Mouse (Mus musculus): Measurements from ENCODE around the gene Fars2. TPM values are rescaled to one million over a fixed set of nuclear protein-coding genes. Genes with fewer than 3 reads are reported as not detected.

Fars2 gene
- total and polyA plus RNA-seq, 2 experiments from 2014 or later, result 54.8 to 78.9 TPM

DNA sequence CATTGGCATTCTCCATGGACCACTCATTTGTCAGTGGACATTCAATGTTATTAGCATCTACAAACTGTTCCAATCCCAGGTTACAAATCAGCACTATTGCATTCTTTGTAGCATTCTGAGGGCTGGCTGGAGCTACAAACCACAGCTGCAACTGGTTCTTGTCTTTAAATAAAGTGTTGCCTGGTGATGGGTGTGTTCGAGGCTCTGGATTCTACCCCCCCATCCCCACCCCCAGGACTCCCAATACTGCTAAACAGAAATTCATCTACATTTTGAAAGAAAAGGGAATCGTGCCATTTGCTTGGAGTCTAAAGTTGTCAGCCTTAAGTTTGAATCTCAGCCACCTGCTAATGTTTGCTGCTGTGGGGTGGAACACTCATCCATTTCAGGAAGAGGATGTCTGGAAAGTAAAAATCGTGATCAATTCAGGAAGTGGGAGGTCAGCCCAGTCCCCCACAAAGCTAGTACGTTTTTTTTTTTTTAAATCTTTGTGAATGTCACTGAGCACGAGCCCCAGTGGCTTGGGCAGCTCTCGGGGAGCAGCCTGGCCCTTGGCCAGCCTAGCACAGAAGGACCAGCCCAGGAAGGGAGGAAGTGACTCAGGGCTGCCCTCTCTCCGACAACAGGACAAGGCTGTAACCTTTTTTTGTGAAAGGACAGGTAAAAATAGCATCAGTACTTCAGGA, 578.4 kb downstream of the Fars2 start:
- Histone ChIP-seq H3K27ac (ENCODE audit: low read depth) (no peak overlapping the region), H3K9me3 (replicated peaks; ENCODE audit: control insufficient read depth, low read length) (no peaks in the 10 kb centered on the region), H3K9ac (replicated peaks; ENCODE audit: low read depth, low read length) (no peak overlapping the region), H3K4me2 (ENCODE audit: low read depth, low read length) (peak overlapping the region; percentile 29), H3K36me3 (replicated peaks; ENCODE audit: control insufficient read depth, insufficient read depth, low read length) (no peaks in the 10 kb centered on the region), H3K4me3 (ENCODE audit: low read depth, low read length) (no peak overlapping the region), H3K4me1 (ENCODE audit: control insufficient read depth, insufficient read depth) (no peaks in the 10 kb centered on the region; the same call in 1 of the 2 replicates), H3K27me3 (ENCODE audit: control insufficient read depth, insufficient read depth, low read length) (no peaks in the 10 kb centered on the region)
- TF ChIP-seq EP300 (IDR thresholded peaks at IDR 0.05; ENCODE audit: low read depth), result no peak
- no peak for TF ChIP-seq CTCF (IDR thresholded peaks at IDR 0.05; ENCODE audit: low read depth)
- no peak for ATAC-seq (ENCODE audit: insufficient read depth, low read depth)
- WGBS, result 30% methylated on average over 7 of the region's 7 CpGs
- peak; percentile 24 for DNase-seq (ENCODE audit: low spot score)

DNA sequence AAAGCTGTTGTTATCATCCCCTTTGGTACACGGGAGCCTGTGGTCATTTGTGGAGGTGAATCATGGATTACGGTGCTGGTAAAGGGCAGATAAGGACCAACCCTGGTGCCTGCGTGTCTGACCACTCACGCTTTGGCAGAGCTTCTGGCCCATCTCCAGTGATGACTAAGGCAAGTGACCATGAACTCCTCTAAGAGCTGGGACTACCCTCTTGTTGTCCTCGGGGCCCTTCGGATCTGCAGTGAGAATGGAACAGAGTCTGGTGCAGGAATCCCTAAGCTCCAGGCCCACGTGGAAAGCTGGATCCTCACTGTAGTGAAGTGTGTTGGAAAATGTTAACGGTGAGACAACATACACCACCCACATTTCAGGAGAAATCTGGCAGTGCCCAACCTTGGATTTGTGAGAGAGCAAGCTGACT, 579.1 kb downstream of the Fars2 start:
- WGBS, result 28% methylated on average over 8 of the region's 8 CpGs
- Histone ChIP-seq H3K36me3 (replicated peaks; ENCODE audit: control insufficient read depth, insufficient read depth, low read length) (no peaks in the 10 kb centered on the region), H3K9ac (replicated peaks; ENCODE audit: low read depth, low read length) (no peak overlapping the region), H3K4me2 (ENCODE audit: low read depth, low read length) (peak overlapping the region; percentile 29), H3K4me1 (ENCODE audit: control insufficient read depth, insufficient read depth) (no peaks in the 10 kb centered on the region; the same call in 1 of the 2 replicates), H3K4me3 (ENCODE audit: low read depth, low read length) (no peak overlapping the region), H3K27me3 (ENCODE audit: control insufficient read depth, insufficient read depth, low read length) (no peaks in the 10 kb centered on the region), H3K9me3 (replicated peaks; ENCODE audit: control insufficient read depth, low read length) (no peaks in the 10 kb centered on the region), H3K27ac (ENCODE audit: low read depth) (no peak overlapping the region)
- DNase-seq (ENCODE audit: low spot score) (peak; percentile 11), ATAC-seq (ENCODE audit: insufficient read depth, low read depth) (peak; percentile 53; the same call in 1 of the 2 replicates)
- no peak for TF ChIP-seq CTCF (IDR thresholded peaks at IDR 0.05; ENCODE audit: low read depth)

DNA sequence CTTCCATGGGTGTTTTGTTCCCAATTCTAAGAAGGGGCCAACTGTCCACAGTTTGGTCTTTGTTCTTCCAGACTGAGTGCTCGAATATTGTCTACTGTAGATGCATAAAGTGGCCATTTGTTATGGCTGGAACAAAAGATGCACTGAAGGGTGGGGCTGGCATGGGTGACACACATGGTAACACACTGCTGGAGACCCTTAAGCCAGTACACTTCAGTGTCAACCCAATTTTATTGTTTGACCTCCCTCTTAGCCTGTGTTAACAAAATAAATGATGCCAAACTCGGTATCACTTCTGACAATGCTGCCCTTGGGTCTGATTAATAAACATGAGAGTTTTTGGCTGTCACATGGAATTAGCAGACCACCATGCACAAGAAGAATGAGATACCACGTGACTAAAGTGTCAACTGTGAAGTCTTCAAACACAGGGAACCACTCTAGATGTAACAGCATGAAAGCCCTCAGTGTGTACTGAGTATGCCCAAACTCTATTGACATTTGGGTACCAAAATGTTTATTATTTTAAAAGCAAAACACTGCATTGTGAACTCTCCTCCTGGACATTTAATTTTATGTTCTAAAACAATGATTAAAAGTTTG, 590.0 kb downstream of the Fars2 start:
- Histone ChIP-seq H3K27ac (ENCODE audit: low read depth) (no peak overlapping the region), H3K4me3 (ENCODE audit: low read depth, low read length) (no peak overlapping the region), H3K4me1 (ENCODE audit: control insufficient read depth, insufficient read depth) (no peaks in the 10 kb centered on the region), H3K36me3 (replicated peaks; ENCODE audit: control insufficient read depth, insufficient read depth, low read length) (no peaks in the 10 kb centered on the region), H3K9ac (replicated peaks; ENCODE audit: low read depth, low read length) (no peak overlapping the region), H3K27me3 (ENCODE audit: control insufficient read depth, insufficient read depth, low read length) (no peaks in the 10 kb centered on the region), H3K4me2 (ENCODE audit: low read depth, low read length) (no peak overlapping the region), H3K9me3 (replicated peaks; ENCODE audit: control insufficient read depth, low read length) (no peaks in the 10 kb centered on the region)
- DNase-seq (ENCODE audit: low spot score), result no peak
- WGBS, result 56% methylated on average over 3 of the region's 3 CpGs
- no peak for ATAC-seq (ENCODE audit: insufficient read depth, low read depth)
- no peak for TF ChIP-seq CTCF (IDR thresholded peaks at IDR 0.05; ENCODE audit: low read depth)
- no peak for TF ChIP-seq EP300 (IDR thresholded peaks at IDR 0.05; ENCODE audit: low read depth)

DNA sequence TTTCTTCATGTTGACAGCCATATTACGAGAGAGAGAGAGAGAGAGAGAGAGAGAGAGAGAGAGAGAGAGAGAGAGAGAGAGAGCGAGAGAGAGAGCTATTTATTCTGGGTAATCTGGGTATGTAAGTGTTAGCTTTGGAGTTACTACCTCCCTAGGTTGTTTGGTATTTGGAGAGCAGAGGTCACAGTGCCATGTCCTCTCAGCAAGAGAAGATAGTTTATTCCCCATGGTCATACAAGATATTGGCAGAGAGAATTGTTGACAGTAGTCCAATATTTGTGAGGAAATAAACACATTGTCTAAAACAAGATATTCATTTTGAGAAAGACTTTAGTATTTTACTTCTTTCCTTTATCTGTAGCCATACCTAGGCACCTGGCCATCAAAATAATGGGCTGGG, 596.9 kb downstream of the Fars2 start:
- ATAC-seq (ENCODE audit: insufficient read depth, low read depth) (no peak), DNase-seq (ENCODE audit: low spot score) (no peak)
- Histone ChIP-seq H3K27ac (ENCODE audit: low read depth) (no peak overlapping the region), H3K4me1 (ENCODE audit: control insufficient read depth, insufficient read depth) (peaks cover 3% of the 10 kb centered on the region; the same call in 1 of the 2 replicates), H3K4me3 (ENCODE audit: low read depth, low read length) (no peak overlapping the region), H3K4me2 (ENCODE audit: low read depth, low read length) (no peak overlapping the region), H3K9me3 (replicated peaks; ENCODE audit: control insufficient read depth, low read length) (no peaks in the 10 kb centered on the region), H3K27me3 (ENCODE audit: control insufficient read depth, insufficient read depth, low read length) (no peaks in the 10 kb centered on the region), H3K36me3 (replicated peaks; ENCODE audit: control insufficient read depth, insufficient read depth, low read length) (no peaks in the 10 kb centered on the region), H3K9ac (replicated peaks; ENCODE audit: low read depth, low read length) (no peak overlapping the region)
- no peak for TF ChIP-seq CTCF (IDR thresholded peaks at IDR 0.05; ENCODE audit: low read depth)
- TF ChIP-seq EP300 (IDR thresholded peaks at IDR 0.05; ENCODE audit: low read depth), result no peak
- 66% methylated on average over 2 of the region's 2 CpGs for WGBS

DNA sequence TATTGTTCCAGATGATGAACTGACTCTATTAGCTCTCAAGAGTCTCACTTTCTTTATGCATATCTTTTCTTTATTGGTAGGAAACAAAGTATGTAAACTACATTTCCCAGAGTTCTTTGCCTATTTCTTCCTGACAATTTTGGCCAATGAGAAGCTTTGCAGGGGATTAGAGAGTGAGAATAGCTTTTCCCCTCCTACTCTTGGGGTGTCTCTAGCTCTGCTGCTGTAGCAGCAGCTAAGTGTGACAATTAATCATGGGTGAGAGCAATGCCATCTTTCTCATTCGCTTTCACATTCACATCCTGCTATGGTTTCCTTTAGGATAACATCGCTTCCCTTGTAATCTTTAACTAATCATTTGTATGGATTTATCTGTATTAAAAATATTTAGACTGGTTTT, 599.5 kb downstream of the Fars2 start:
- Histone ChIP-seq H3K36me3 (replicated peaks; ENCODE audit: control insufficient read depth, insufficient read depth, low read length) (no peaks in the 10 kb centered on the region), H3K9me3 (replicated peaks; ENCODE audit: control insufficient read depth, low read length) (no peaks in the 10 kb centered on the region), H3K9ac (replicated peaks; ENCODE audit: low read depth, low read length) (no peak overlapping the region), H3K4me2 (ENCODE audit: low read depth, low read length) (no peak overlapping the region), H3K4me3 (ENCODE audit: low read depth, low read length) (no peak overlapping the region), H3K27ac (ENCODE audit: low read depth) (no peak overlapping the region), H3K27me3 (ENCODE audit: control insufficient read depth, insufficient read depth, low read length) (peaks cover 20% of the 10 kb centered on the region), H3K4me1 (ENCODE audit: control insufficient read depth, insufficient read depth) (peaks cover 3% of the 10 kb centered on the region; the same call in 1 of the 2 replicates)
- DNase-seq (ENCODE audit: low spot score), result no peak
- ATAC-seq (ENCODE audit: insufficient read depth, low read depth), result no peak
- 43% methylated on average over 2 of the region's 2 CpGs for WGBS
- TF ChIP-seq CTCF (IDR thresholded peaks at IDR 0.05; ENCODE audit: low read depth) (no peak), EP300 (IDR thresholded peaks at IDR 0.05; ENCODE audit: low read depth) (no peak)

All from heart, postnatal 0 days (tissue).